Mouse (Mus musculus) heart, embryonic 10.5 days (tissue): ENCODE results near the gene Spaca4. TPM values are rescaled to one million over a fixed set of nuclear protein-coding genes. Genes with fewer than 3 reads are reported as not detected.

Experiments
- DNase-seq: peaks from one replicate; pipeline ENCODE4 v3.0.0-alpha.2; 2017; ENCODE audit warnings: low spot score
- H3K27ac ChIP-seq: fragments of 300-500 bp; sonication (generic); 2 replicates; pipeline ENCODE4 v1.5.1; 2016; ENCODE audit warnings: mild to moderate bottlenecking
- H3K27me3 ChIP-seq: fragments of 300-500 bp; sonication (generic); 2 replicates; pipeline ENCODE4 v1.6.1; 2016; ENCODE audit warnings: mild to moderate bottlenecking; ENCODE audit not compliant: poor library complexity, insufficient read depth, severe bottlenecking
- H3K36me3 ChIP-seq: fragments of 300-500 bp; sonication (generic); 2 replicates; pipeline ENCODE4 v1.6.1; 2016; ENCODE audit warnings: mild to moderate bottlenecking, moderate library complexity
- H3K4me1 ChIP-seq: fragments of 300-500 bp; sonication (generic); 2 replicates; pipeline ENCODE4 v1.6.1; 2016; ENCODE audit warnings: mild to moderate bottlenecking
- H3K4me3 ChIP-seq: fragments of 300-500 bp; sonication (generic); 2 replicates; pipeline ENCODE4 v1.5.1; 2016; ENCODE audit warnings: mild to moderate bottlenecking, moderate library complexity
- H3K9me3 ChIP-seq: fragments of 300-500 bp; sonication (generic); 2 replicates; pipeline ENCODE4 v1.6.1; 2016; ENCODE audit warnings: mild to moderate bottlenecking, moderate library complexity
- WGBS: fragments of 180-500 bp; shearing (Covaris S2); methylation state at CpG from one replicate; pipeline ENCODE4 v1.1.7; 2016; 5-methylcytosine and 5-hydroxymethylcytosine counted together
- polyA plus RNA-seq: library from polyadenylated mRNA; unstranded; fragments of >200 nt; fragmentation: Nextera tagmentation; extraction: Ambion mirVana; gene quantifications from 2 replicates; pipeline ENCODE4 v1.2.1, GENCODE M21; 2016

Gene Spaca4
- polyA plus RNA-seq, 1 experiment from 2014 or later: not detected

DNA sequence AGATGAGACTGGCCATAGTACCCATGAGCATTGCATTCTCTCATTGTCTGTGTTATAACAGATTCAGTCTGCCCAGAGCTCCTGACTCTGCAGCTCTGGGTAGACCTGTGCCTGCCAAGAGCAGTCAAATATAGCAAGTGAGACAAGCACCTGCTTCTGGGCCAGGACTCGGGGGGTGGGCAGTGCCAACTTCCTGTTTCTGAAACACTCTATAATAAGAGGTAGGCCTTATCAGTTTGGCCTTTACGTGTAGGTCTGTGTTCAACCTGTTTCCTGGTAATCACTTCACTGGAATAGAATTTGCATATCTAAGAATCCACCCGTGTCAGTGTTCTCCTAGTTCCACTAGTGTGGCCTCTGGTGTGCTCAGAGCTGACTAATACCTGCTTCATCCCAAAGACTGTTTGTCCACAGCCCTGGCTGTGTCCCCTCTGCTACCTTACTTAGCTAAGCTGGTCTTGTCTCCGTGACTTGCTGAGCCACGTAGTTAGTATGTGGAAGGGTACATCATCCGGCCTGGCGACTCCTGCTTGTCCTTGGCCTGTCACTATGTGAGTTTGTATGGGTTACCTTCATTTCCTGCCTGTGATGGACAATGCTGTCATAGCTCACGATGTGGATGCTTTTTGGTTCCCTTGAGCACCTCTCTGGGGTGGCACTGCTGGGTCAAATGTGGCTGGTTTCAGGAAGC, 44.4 kb downstream of the Spaca4 start:
- no peak overlapping the region for H3K4me3 ChIP-seq
- peaks cover 13% of the 10 kb centered on the region; the same call in 1 of the 2 replicates for H3K27me3 ChIP-seq
- H3K9me3 ChIP-seq: no peaks in the 10 kb centered on the region
- H3K27ac ChIP-seq: peak overlapping the region; percentile 5; the same call in 1 of the 2 replicates
- peaks cover 46% of the 10 kb centered on the region for H3K4me1 ChIP-seq
- H3K36me3 ChIP-seq: no peaks in the 10 kb centered on the region
- DNase-seq: no peak
- WGBS: 72% methylated on average over 8 of the region's 8 CpGs

DNA sequence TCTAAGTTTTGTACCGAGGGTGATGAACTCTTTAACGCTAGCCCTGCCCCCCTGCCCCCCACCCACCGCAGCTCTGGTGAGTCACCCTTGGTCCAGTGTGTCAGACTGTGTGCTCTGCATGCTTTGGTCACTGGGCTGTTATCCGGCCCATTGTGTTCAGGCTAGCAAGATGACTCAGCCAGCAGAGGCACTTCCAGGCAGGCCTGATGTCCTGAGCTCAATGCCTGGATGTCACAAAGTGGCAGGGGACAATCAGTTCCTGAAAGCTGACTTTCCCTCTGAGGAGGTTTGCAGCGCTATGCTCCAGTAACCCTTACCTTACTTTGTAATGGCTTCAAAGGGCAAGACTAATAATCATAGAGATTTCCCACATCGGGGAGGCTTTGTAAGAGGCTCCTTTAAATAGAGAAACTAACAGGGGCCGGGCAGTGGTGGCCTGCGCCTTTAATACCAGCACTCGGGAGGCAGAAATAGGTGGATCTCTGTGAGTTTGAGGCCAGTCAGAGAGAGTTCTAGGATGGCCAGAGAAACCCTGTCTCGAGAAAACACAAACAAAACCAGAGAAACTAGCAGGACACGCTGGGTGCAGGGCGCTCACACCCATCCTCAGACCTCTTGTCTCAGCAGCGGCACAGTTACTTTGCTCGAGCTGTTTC, 45.5 kb downstream of the Spaca4 start:
- DNase-seq: no peak
- H3K27ac ChIP-seq: peak overlapping the region; percentile 12; the same call in 1 of the 2 replicates
- WGBS: 65% methylated on average over 14 of the region's 14 CpGs

DNA sequence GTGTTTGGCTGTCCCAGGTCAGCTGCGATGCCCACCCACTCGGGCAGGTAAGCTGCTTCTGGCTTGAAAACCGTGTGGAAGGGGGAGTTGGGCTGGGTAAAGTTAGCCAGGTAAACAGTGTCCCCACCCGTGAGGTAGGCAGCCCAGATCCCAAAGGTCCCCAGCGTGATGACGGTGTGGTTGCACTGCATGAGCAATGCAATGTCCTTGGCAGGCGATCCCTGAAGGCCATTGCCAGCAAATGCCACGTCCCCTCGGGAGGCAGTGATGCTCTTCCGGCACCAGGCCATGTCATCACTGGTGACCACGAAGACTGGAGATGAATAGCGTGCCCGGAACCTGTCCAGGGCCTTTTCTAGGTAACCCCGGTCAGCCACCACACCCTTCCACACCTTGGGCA, 47.1 kb downstream of the Spaca4 start:
- Histone ChIP-seq H3K9me3 (no peaks in the 10 kb centered on the region), H3K27me3 (peaks cover 3% of the 10 kb centered on the region; the same call in 1 of the 2 replicates), H3K4me3 (no peak overlapping the region), H3K27ac (no peak overlapping the region), H3K36me3 (no peaks in the 10 kb centered on the region), H3K4me1 (peaks cover 35% of the 10 kb centered on the region)
- no peak for DNase-seq
- 95% methylated on average over 14 of the region's 14 CpGs for WGBS

More for the DNA sequence above, 45.5 kb downstream of the Spaca4 start:
- Histone ChIP-seq H3K27me3 (peaks cover 11% of the 10 kb centered on the region; the same call in 1 of the 2 replicates), H3K36me3 (no peaks in the 10 kb centered on the region), H3K4me3 (no peak overlapping the region), H3K9me3 (no peaks in the 10 kb centered on the region), H3K4me1 (peaks cover 35% of the 10 kb centered on the region)

DNA sequence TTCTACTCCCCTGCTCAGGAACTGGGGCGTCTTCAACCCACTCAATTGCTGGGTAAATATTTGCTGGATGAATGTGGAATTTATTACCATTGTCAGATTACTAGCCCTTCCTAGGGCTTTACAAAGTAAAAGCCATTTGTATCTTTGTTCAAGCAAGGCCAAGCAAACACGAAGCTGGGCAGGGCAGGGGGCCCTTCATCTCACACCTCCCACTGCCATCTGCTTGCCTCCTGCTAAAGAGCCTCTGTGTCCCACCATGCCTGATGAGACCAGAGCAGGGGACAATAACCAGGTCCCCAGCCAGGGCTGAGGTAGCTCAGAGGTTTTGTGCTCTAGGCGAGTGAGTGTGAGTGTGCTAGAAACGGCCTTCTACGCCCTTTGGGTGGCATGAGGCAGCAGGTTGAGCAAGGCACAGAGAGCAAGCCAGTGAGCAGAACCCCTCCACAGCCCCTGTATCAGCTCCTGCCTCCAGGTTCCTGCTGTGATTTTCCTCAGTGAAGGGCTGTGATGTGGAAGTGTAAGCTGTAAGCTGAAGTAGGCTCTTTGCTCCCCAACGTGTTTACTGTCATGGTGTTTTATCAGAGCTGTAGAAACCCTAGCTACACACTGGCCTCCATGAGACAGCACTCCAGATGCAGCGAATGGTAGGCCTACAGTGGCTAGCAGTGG, 47.9 kb downstream of the Spaca4 start:
- no peaks in the 10 kb centered on the region for H3K9me3 ChIP-seq
- H3K27ac ChIP-seq: 0 out of 2 replicates have a peak overlapping the region, but pooled peaks have one; percentile 29
- peaks cover 3% of the 10 kb centered on the region; the same call in 1 of the 2 replicates for H3K27me3 ChIP-seq
- no peak for DNase-seq
- H3K4me3 ChIP-seq: no peak overlapping the region
- no peaks in the 10 kb centered on the region for H3K36me3 ChIP-seq
- 66% methylated on average over 7 of the region's 7 CpGs for WGBS
- H3K4me1 ChIP-seq: peaks cover 28% of the 10 kb centered on the region

Other genes starting within 250 kb of the Spaca4 start
- 2.6 and 2.9 TPM in 2 replicates for gene Tulp2, start 243.9 kb downstream of the Spaca4 start, polyA plus RNA-seq
- not detected in 2 replicates for gene Gm45808, start 239.0 kb downstream of the Spaca4 start, polyA plus RNA-seq
- gene Dhdh, start 237.0 kb downstream of the Spaca4 start, polyA plus RNA-seq: 5.8 and 6.1 TPM in 2 replicates
- gene Nucb1, start 215.4 kb downstream of the Spaca4 start, polyA plus RNA-seq: 163 and 198 TPM in 2 replicates
- gene Ppp1r15a, start 199.5 kb downstream of the Spaca4 start, polyA plus RNA-seq: 28.2 and 31.2 TPM in 2 replicates
- 0.59 and 0.64 TPM in 2 replicates for gene Plekha4, start 199.5 kb downstream of the Spaca4 start, polyA plus RNA-seq
- gene Hsd17b14, start 170.9 kb downstream of the Spaca4 start, polyA plus RNA-seq: 0.42 and 1.2 TPM in 2 replicates
- 76.7 and 80.8 TPM in 2 replicates for gene Bcat2, start 155.7 kb downstream of the Spaca4 start, polyA plus RNA-seq
- gene Fgf21, start 110.3 kb downstream of the Spaca4 start, polyA plus RNA-seq: not detected in 2 replicates
- not detected in 2 replicates for gene Fut1, start 108.5 kb downstream of the Spaca4 start, polyA plus RNA-seq
- 0.25 and 0.49 TPM in 2 replicates for gene Izumo1, start 104.0 kb downstream of the Spaca4 start, polyA plus RNA-seq
- 17.6 and 20.5 TPM in 2 replicates for gene Rasip1, start 98.3 kb downstream of the Spaca4 start, polyA plus RNA-seq
- 1.9 and 2.3 TPM in 2 replicates for gene Mamstr, start 85.8 kb downstream of the Spaca4 start, polyA plus RNA-seq
- 1.1 and 1.3 TPM in 2 replicates for gene Fut2, start 59.4 kb downstream of the Spaca4 start, polyA plus RNA-seq
- gene Ntn5, start 41.8 kb downstream of the Spaca4 start, polyA plus RNA-seq: 0.13 and 0.14 TPM in 2 replicates
- 0.51 and 0.75 TPM in 2 replicates for gene Sec1, start 31.4 kb downstream of the Spaca4 start, polyA plus RNA-seq
- 3.1 and 5.1 TPM in 2 replicates for gene Car11, start 26.0 kb downstream of the Spaca4 start, polyA plus RNA-seq
- 2.7 and 3.2 TPM in 2 replicates for gene Dbp, start 20.7 kb downstream of the Spaca4 start, polyA plus RNA-seq
- gene Rpl18, start 10.4 kb downstream of the Spaca4 start, polyA plus RNA-seq: 860 and 1,046 TPM in 2 replicates
- 24.7 and 29.3 TPM in 2 replicates for gene Sphk2, start 7.8 kb downstream of the Spaca4 start, polyA plus RNA-seq
- 0.76 and 1.2 TPM in 2 replicates for gene Fam83e, start 4.6 kb downstream of the Spaca4 start, polyA plus RNA-seq
- gene Lmtk3, start 57.9 kb upstream of the Spaca4 start, polyA plus RNA-seq: 0.57 and 1.8 TPM in 2 replicates
- 0.46 and 0.79 TPM in 2 replicates for gene Sult2b1, start 58.9 kb upstream of the Spaca4 start, polyA plus RNA-seq
- 99.1 and 124 TPM in 2 replicates for gene Cyth2, start 88.8 kb upstream of the Spaca4 start, polyA plus RNA-seq
- 0.90 and 1.4 TPM in 2 replicates for gene Kcnj14, start 99.0 kb upstream of the Spaca4 start, polyA plus RNA-seq
- 69.8 and 97.9 TPM in 2 replicates for gene Grwd1, start 105.1 kb upstream of the Spaca4 start, polyA plus RNA-seq
- gene Kdelr1, start 147.0 kb upstream of the Spaca4 start, polyA plus RNA-seq: 44.1 and 57.5 TPM in 2 replicates
- 0.10 and 0.18 TPM in 2 replicates for gene Grin2d, start 152.6 kb upstream of the Spaca4 start, polyA plus RNA-seq
- gene Syngr4, start 170.9 kb upstream of the Spaca4 start, polyA plus RNA-seq: 0.99 and 1.5 TPM in 2 replicates
- gene Tmem143, start 171.1 kb upstream of the Spaca4 start, polyA plus RNA-seq: 5.8 and 6.5 TPM in 2 replicates
- 45.0 and 46.1 TPM in 2 replicates for gene Emp3, start 195.6 kb upstream of the Spaca4 start, polyA plus RNA-seq
- gene Ccdc114, start 198.3 kb upstream of the Spaca4 start, polyA plus RNA-seq: 3.2 and 3.3 TPM in 2 replicates